Mouse (Mus musculus) ES-Bruce4 (cell line): Measurements from ENCODE around the gene 4921511M17Rik.
"Not testable (repeated sequence)": the region's sequence is repeated elsewhere in the genome, so short reads cannot be mapped to it uniquely, and the experiment has no call there.

Source experiments
- CTCF ChIP-seq: IDR thresholded peaks from one replicate; pipeline ENCODE4 v1.8.1; 2011; ENCODE audit warnings: low read depth, low read length
- POLR2A ChIP-seq: IDR thresholded peaks from one replicate; pipeline ENCODE4 v1.8.1; 2011; ENCODE audit warnings: low read length; ENCODE audit not compliant: insufficient read depth

GRCm38 (mm10) chrX:154054939-154055338, 21.3 kb upstream of the 4921511M17Rik start, which contains the start of gene Gm10057:
- TF ChIP-seq POLR2A, CTCF: not testable (repeated sequence)
